Mouse (Mus musculus): ENCODE data around the gene Kctd11.

DNA sequence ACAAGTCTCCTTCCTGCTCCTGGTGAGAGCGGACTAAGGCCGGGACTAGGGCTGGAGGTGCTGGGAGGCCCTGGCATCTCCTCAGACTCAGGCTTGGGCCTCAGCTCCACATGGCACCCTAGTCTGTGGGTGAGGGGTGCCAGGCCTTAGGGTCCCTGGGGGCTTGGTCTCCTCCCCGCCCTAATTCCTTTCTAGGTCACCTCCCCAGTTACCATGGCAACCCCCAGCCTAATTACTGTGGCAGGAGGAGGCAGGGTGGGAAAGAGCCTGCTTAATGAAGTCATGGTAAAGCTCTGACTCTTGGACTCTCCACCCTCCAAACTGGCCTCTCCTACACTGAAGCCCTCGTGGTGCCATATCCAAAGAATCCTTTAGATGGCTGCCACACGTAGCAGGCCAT lies 52.4 kb downstream of the Kctd11 start:
- TF ChIP-seq CTCF (IDR thresholded peaks at IDR 0.05; ENCODE audit: low read depth) (no peak), EP300 (optimal IDR thresholded peaks at IDR 0.05) (no peak)

Measured in stomach, postnatal 0 days (tissue).